Mouse (Mus musculus): ENCODE results near the gene Defb38. TPM values are rescaled to one million over a fixed set of nuclear protein-coding genes. Genes with fewer than 3 reads are reported as not detected.

Defb38 gene
- polyA plus RNA-seq (2014; fragmentation: Nextera tagmentation; extraction: Ambion mirVana) = not detected in 2 replicates

- no peak within 1 kb of the TSS for H3K4me3 ChIP-seq (ENCODE audit: low read depth, low read length)
- peaks cover 2% of the 10 kb centered on the region for H3K9me3 ChIP-seq (ENCODE audit: control insufficient read depth, low read length)
- no peaks in the 10 kb centered on the region for H3K36me3 ChIP-seq (ENCODE audit: control insufficient read depth, insufficient read depth, low read length)
- H3K27me3 ChIP-seq (replicated peaks; ENCODE audit: control insufficient read depth, insufficient read depth, low read length) = no peaks in the 10 kb centered on the region
- no peak within 1 kb of the TSS for H3K9ac ChIP-seq (ENCODE audit: low read depth, low read length)
- WGBS = 67% methylated on average over 1 of the region's 1 CpGs
- no peaks in the 10 kb centered on the region for H3K4me1 ChIP-seq (replicated peaks; ENCODE audit: control insufficient read depth, insufficient read depth, low read length)
- DNase-seq (ENCODE audit: low spot score) = no peak
- no peak for ATAC-seq (replicated peaks; ENCODE audit: low FRiP score)
- no peak within 1 kb of the TSS for H3K27ac ChIP-seq (ENCODE audit: low read depth, low read length)
- H3K4me2 ChIP-seq = no peak within 1 kb of the TSS
Observed at GRCm38 (mm10) chr8:19026466-19026865, at the start of gene Defb38. Gene Defb38 (minus strand): TSS chr8:19026566.

GRCm38 (mm10) chr8:19066013-19066412 lies 39.6 kb upstream of the Defb38 start:
- Histone ChIP-seq H3K4me1 (replicated peaks; ENCODE audit: control insufficient read depth, insufficient read depth, low read length) (no peaks in the 10 kb centered on the region), H3K4me2 (no peak overlapping the region), H3K27me3 (replicated peaks; ENCODE audit: control insufficient read depth, insufficient read depth, low read length) (no peaks in the 10 kb centered on the region), H3K36me3 (ENCODE audit: control insufficient read depth, insufficient read depth, low read length) (no peaks in the 10 kb centered on the region), H3K27ac (ENCODE audit: low read depth, low read length) (no peak overlapping the region), H3K9me3 (ENCODE audit: control insufficient read depth, low read length) (peaks cover 3% of the 10 kb centered on the region; the same call in 1 of the 2 replicates), H3K4me3 (ENCODE audit: low read depth, low read length) (no peak overlapping the region), H3K9ac (ENCODE audit: low read depth, low read length) (no peak overlapping the region)
- ATAC-seq (replicated peaks; ENCODE audit: low FRiP score) (no peak), DNase-seq (ENCODE audit: low spot score) (no peak)
- WGBS = 72% methylated on average over 2 of the region's 2 CpGs

- no peak within 1 kb of the TSS for H3K27ac ChIP-seq (ENCODE audit: low read depth, low read length)
- no peak within 1 kb of the TSS for H3K4me3 ChIP-seq (ENCODE audit: low read depth, low read length)
- H3K36me3 ChIP-seq (ENCODE audit: control insufficient read depth, insufficient read depth, low read length) = no peaks in the 10 kb centered on the region
- H3K27me3 ChIP-seq (replicated peaks; ENCODE audit: control insufficient read depth, insufficient read depth, low read length) = no peaks in the 10 kb centered on the region
- no peak for ATAC-seq (replicated peaks; ENCODE audit: low FRiP score)
- no peak for DNase-seq (ENCODE audit: low spot score)
- no peaks in the 10 kb centered on the region for H3K4me1 ChIP-seq (replicated peaks; ENCODE audit: control insufficient read depth, insufficient read depth, low read length)
- WGBS = 79% methylated on average over 1 of the region's 1 CpGs
- H3K9ac ChIP-seq (ENCODE audit: low read depth, low read length) = no peak within 1 kb of the TSS
- H3K4me2 ChIP-seq = no peak within 1 kb of the TSS
- H3K9me3 ChIP-seq (ENCODE audit: control insufficient read depth, low read length) = peaks cover 3% of the 10 kb centered on the region; the same call in 1 of the 2 replicates
Observed at GRCm38 (mm10) chr8:19064710-19065109, 38.3 kb upstream of the Defb38 start, which contains the start of gene Defb39. Gene Defb39 (minus strand): TSS chr8:19064810.

- Histone ChIP-seq H3K9ac (ENCODE audit: low read depth, low read length) (no peak overlapping the region), H3K4me3 (ENCODE audit: low read depth, low read length) (no peak overlapping the region), H3K36me3 (ENCODE audit: control insufficient read depth, insufficient read depth, low read length) (no peaks in the 10 kb centered on the region), H3K9me3 (ENCODE audit: control insufficient read depth, low read length) (peaks cover 3% of the 10 kb centered on the region; the same call in 1 of the 2 replicates), H3K4me2 (no peak overlapping the region), H3K27me3 (replicated peaks; ENCODE audit: control insufficient read depth, insufficient read depth, low read length) (no peaks in the 10 kb centered on the region), H3K27ac (ENCODE audit: low read depth, low read length) (no peak overlapping the region), H3K4me1 (replicated peaks; ENCODE audit: control insufficient read depth, insufficient read depth, low read length) (no peaks in the 10 kb centered on the region)
- DNase-seq (ENCODE audit: low spot score) (no peak), ATAC-seq (replicated peaks; ENCODE audit: low FRiP score) (no peak)
Observed at GRCm38 (mm10) chr8:19062891-19063290, 36.5 kb upstream of the Defb38 start.

- H3K36me3 ChIP-seq (ENCODE audit: control insufficient read depth, insufficient read depth, low read length) = no peaks in the 10 kb centered on the region
- H3K4me2 ChIP-seq = no peak overlapping the region
- H3K27ac ChIP-seq (ENCODE audit: low read depth, low read length) = no peak overlapping the region
- H3K9me3 ChIP-seq (ENCODE audit: control insufficient read depth, low read length) = no peaks in the 10 kb centered on the region
- WGBS = 90% methylated on average over 14 of the region's 14 CpGs
- H3K9ac ChIP-seq (ENCODE audit: low read depth, low read length) = no peak overlapping the region
- no peak for ATAC-seq (replicated peaks; ENCODE audit: low FRiP score)
- H3K27me3 ChIP-seq (replicated peaks; ENCODE audit: control insufficient read depth, insufficient read depth, low read length) = no peaks in the 10 kb centered on the region
- H3K4me3 ChIP-seq (ENCODE audit: low read depth, low read length) = no peak overlapping the region
- H3K4me1 ChIP-seq (replicated peaks; ENCODE audit: control insufficient read depth, insufficient read depth, low read length) = no peaks in the 10 kb centered on the region
- DNase-seq (ENCODE audit: low spot score) = no peak
Observed at GRCm38 (mm10) chr8:19045242-19045641, 18.9 kb upstream of the Defb38 start.

Other genes with a start within 250 kb of the Defb38 start
- gene Defb40, start 48.3 kb downstream of the Defb38 start, polyA plus RNA-seq (2014; fragmentation: Nextera tagmentation; extraction: Ambion mirVana) = not detected in 2 replicates
- gene Defb37, start 35.5 kb downstream of the Defb38 start, polyA plus RNA-seq (2014; fragmentation: Nextera tagmentation; extraction: Ambion mirVana) = not detected in 2 replicates
- gene Defb39, start 38.2 kb upstream of the Defb38 start, polyA plus RNA-seq (2014; fragmentation: Nextera tagmentation; extraction: Ambion mirVana) = not detected in 2 replicates
- not detected in 2 replicates for gene Defb12, start 88.3 kb upstream of the Defb38 start, polyA plus RNA-seq (2014; fragmentation: Nextera tagmentation; extraction: Ambion mirVana)
- not detected in 2 replicates for gene Defb34, start 97.2 kb upstream of the Defb38 start, polyA plus RNA-seq (2014; fragmentation: Nextera tagmentation; extraction: Ambion mirVana)
- not detected in 2 replicates for gene Gm45826, start 114.2 kb upstream of the Defb38 start, polyA plus RNA-seq (2014; fragmentation: Nextera tagmentation; extraction: Ambion mirVana)
- not detected in 2 replicates for gene Defb14, start 167.8 kb upstream of the Defb38 start, polyA plus RNA-seq (2014; fragmentation: Nextera tagmentation; extraction: Ambion mirVana)
- gene Defb4, start 172.1 kb upstream of the Defb38 start, polyA plus RNA-seq (2014; fragmentation: Nextera tagmentation; extraction: Ambion mirVana) = not detected in 2 replicates
- gene Defb6, start 198.9 kb upstream of the Defb38 start, polyA plus RNA-seq (2014; fragmentation: Nextera tagmentation; extraction: Ambion mirVana) = not detected in 2 replicates
- gene Defb46, start 213.3 kb upstream of the Defb38 start, polyA plus RNA-seq (2014; fragmentation: Nextera tagmentation; extraction: Ambion mirVana) = not detected in 2 replicates
- not detected in 2 replicates for gene Defb5, start 221.0 kb upstream of the Defb38 start, polyA plus RNA-seq (2014; fragmentation: Nextera tagmentation; extraction: Ambion mirVana)